ENCODE assay signal across 13 mouse cellular contexts in genomic region chr12:39974977-39975583, GRCm38 (mm10).
DNase-seq lines count a peak whose midpoint lies in the region; ATAC-seq and TF ChIP-seq lines count a peak whose summit lies in the region.
"Had no signal": no experiment of that assay in that cellular context is flagged by ENCODE, and none has a peak within 500 bp of the region (broad histone marks: within the 10 kb centered on the region; RNA-seq: fewer than 3 reads in every experiment).

No protein-coding gene starts in this region.

- no peak overlapping the region for H3K4me2 ChIP-seq in forebrain, embryonic 13.5 days
- H3K4me2 ChIP-seq in midbrain, embryonic 14.5 days (ENCODE audit: low read length): no peak overlapping the region

- no peaks in the 10 kb centered on the region for H3K36me3 ChIP-seq in forebrain, embryonic 13.5 days (ENCODE audit: poor library complexity, severe bottlenecking)
- no peaks in the 10 kb centered on the region for H3K36me3 ChIP-seq in midbrain, embryonic 14.5 days (ENCODE audit: control insufficient read depth, insufficient read depth, low read length)
- H3K36me3 ChIP-seq: embryonic facial prominence, embryonic 10.5 days had no signal

- WGBS in forebrain, embryonic 13.5 days: 20% methylated on average over 4 of the region's 4 CpGs
- WGBS in midbrain, embryonic 14.5 days: 6% methylated on average over 4 of the region's 4 CpGs

- no peak overlapping the region for H3K4me3 ChIP-seq in forebrain, embryonic 13.5 days
- no peak overlapping the region for H3K4me3 ChIP-seq in midbrain, embryonic 14.5 days (replicated peaks; ENCODE audit: low read depth, low read length)
- no peak overlapping the region for H3K4me3 ChIP-seq in layer of hippocampus, adult 2 months
- H3K4me3 ChIP-seq: embryonic facial prominence, embryonic 10.5 days had no signal

- peaks cover 18% of the 10 kb centered on the region for H3K4me1 ChIP-seq in forebrain, embryonic 13.5 days
- H3K4me1 ChIP-seq in midbrain, embryonic 14.5 days (ENCODE audit: control insufficient read depth, insufficient read depth, low read length): peaks cover 27% of the 10 kb centered on the region

- TF ChIP-seq CTCF in layer of hippocampus, adult 2 months (conservative IDR thresholded peaks at IDR 0.05): no peak

- H3K27ac ChIP-seq in forebrain, embryonic 13.5 days: peak overlapping the region; percentile 64
- peak overlapping the region; percentile 86 for H3K27ac ChIP-seq in midbrain, embryonic 14.5 days (replicated peaks; ENCODE audit: low read depth, low read length)
- H3K27ac ChIP-seq in layer of hippocampus, adult 2 months: no peak overlapping the region
- H3K27ac ChIP-seq: embryonic facial prominence, embryonic 10.5 days; stomach, postnatal 0 days had no signal

- peak; percentile 75 for ATAC-seq in activated CD4-positive, CD25-positive, alpha-beta regulatory T cell, adult 4 months
- ATAC-seq in forebrain, embryonic 13.5 days: peak; percentile 56
- ATAC-seq in midbrain, embryonic 14.5 days (ENCODE audit: low FRiP score, low TSS enrichment): peak; percentile 53; the same call in 1 of the 2 replicates
- no peak for ATAC-seq in monocyte, adult 5-6 weeks (replicated peaks; ENCODE audit: insufficient number of reproducible peaks, low FRiP score, low TSS enrichment, poor library complexity, severe bottlenecking)

- H3K9me3 ChIP-seq in forebrain, embryonic 13.5 days (replicated peaks): no peaks in the 10 kb centered on the region
- no peaks in the 10 kb centered on the region for H3K9me3 ChIP-seq in midbrain, embryonic 14.5 days (ENCODE audit: control insufficient read depth, low read length)
- H3K9me3 ChIP-seq: embryonic facial prominence, embryonic 10.5 days had no signal

- peak; percentile 35 for DNase-seq in hindlimb bud, embryonic 11.5 days (ENCODE audit: extremely low spot score, low read depth, low spot score)
- peak; percentile 54 for DNase-seq in midbrain, embryonic 14.5 days
- no peak for DNase-seq in layer of hippocampus, adult 2 months (ENCODE audit: low spot score in 2 of 2)
- DNase-seq in layer of hippocampus, postnatal 10 days (ENCODE audit: low spot score in 2 of 2): no peak
- DNase-seq in adrenal gland, adult (ENCODE audit: inconsistent age in 2 of 2, low spot score in 1 of 2): no peak
- DNase-seq: lung, adult 2 months; right cerebral cortex, postnatal 14 days had no signal

- 0 out of 2 replicates have a peak, but pooled peaks cover 6% of the 10 kb centered on the region for H3K27me3 ChIP-seq in forebrain, embryonic 13.5 days
- no peaks in the 10 kb centered on the region for H3K27me3 ChIP-seq in midbrain, embryonic 14.5 days (ENCODE audit: control insufficient read depth, insufficient read depth, low read length)
- H3K27me3 ChIP-seq: CH12.LX had no signal

- no peak overlapping the region for H3K9ac ChIP-seq in forebrain, embryonic 13.5 days
- no peak overlapping the region; the same call in 1 of the 2 replicates for H3K9ac ChIP-seq in midbrain, embryonic 14.5 days (replicated peaks; ENCODE audit: low read length)

Comparison
In these comparisons a context has a peak if more than half of its experiments do, and no peak if none do; other contexts are left out.
1. DNase-seq: peak in hindlimb bud, embryonic 11.5 days (single experiment) and midbrain, embryonic 14.5 days (single experiment); none in layer of hippocampus, adult 2 months (0 of 2), layer of hippocampus, postnatal 10 days (0 of 2) and adrenal gland, adult (0 of 2).